Mouse (Mus musculus): Measurements from ENCODE around the gene Hmcn1. TPM values are rescaled to one million over a fixed set of nuclear protein-coding genes. Genes with fewer than 3 reads are reported as not detected.

Hmcn1 gene
- polyA plus RNA-seq, 1 experiment from 2014 or later, result 25.5 TPM

DNA sequence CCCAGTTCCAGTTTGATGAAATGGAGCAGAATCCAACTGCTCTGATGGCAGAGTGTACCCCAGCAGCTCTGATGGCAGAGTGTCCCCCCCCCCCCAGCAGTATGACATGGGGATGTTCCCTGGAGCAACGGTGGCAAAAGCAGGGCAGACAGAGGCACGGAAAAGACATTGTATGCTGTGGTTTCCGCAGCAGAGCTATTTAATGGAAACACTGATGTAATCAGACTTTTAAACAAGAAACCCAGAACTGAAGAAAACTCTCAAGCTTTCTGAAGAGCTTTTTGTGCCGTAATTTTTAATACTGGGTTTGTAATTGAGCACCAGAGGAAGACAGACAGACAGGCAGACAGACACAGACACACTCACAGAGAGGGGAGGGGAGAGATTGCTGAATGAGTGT lies 426.9 kb downstream of the Hmcn1 start:
- Histone ChIP-seq H3K4me3 (ENCODE audit: low read depth, low read length) (no peak overlapping the region), H3K9me3 (replicated peaks; ENCODE audit: control insufficient read depth, low read length) (no peaks in the 10 kb centered on the region), H3K4me1 (ENCODE audit: control insufficient read depth, insufficient read depth, low read length) (no peaks in the 10 kb centered on the region), H3K27ac (replicated peaks; ENCODE audit: low read depth, low read length) (no peak overlapping the region), H3K27me3 (ENCODE audit: control insufficient read depth, insufficient read depth, low read length) (no peaks in the 10 kb centered on the region), H3K36me3 (replicated peaks; ENCODE audit: control insufficient read depth, insufficient read depth, low read depth, low read length) (no peaks in the 10 kb centered on the region), H3K4me2 (ENCODE audit: low read depth, low read length) (no peak overlapping the region), H3K9ac (replicated peaks; ENCODE audit: low read length) (no peak overlapping the region)
- no peak for DNase-seq (ENCODE audit: low spot score)
- 81% methylated on average over 4 of the region's 4 CpGs for WGBS
- ATAC-seq (replicated peaks; ENCODE audit: insufficient number of reproducible peaks, low FRiP score, low TSS enrichment, low read depth), result no peak

- WGBS, result 78% methylated on average over 3 of the region's 3 CpGs
- Histone ChIP-seq H3K4me3 (ENCODE audit: low read depth, low read length) (no peak overlapping the region), H3K4me1 (ENCODE audit: control insufficient read depth, insufficient read depth, low read length) (no peaks in the 10 kb centered on the region), H3K27ac (replicated peaks; ENCODE audit: low read depth, low read length) (no peak overlapping the region), H3K36me3 (replicated peaks; ENCODE audit: control insufficient read depth, insufficient read depth, low read depth, low read length) (no peaks in the 10 kb centered on the region), H3K9ac (replicated peaks; ENCODE audit: low read length) (no peak overlapping the region), H3K4me2 (ENCODE audit: low read depth, low read length) (no peak overlapping the region), H3K9me3 (replicated peaks; ENCODE audit: control insufficient read depth, low read length) (no peaks in the 10 kb centered on the region), H3K27me3 (ENCODE audit: control insufficient read depth, insufficient read depth, low read length) (no peaks in the 10 kb centered on the region)
- DNase-seq (ENCODE audit: low spot score) (no peak), ATAC-seq (replicated peaks; ENCODE audit: insufficient number of reproducible peaks, low FRiP score, low TSS enrichment, low read depth) (no peak)
Measured at GRCm38 (mm10) chr1:150556621-150557020, 436.6 kb downstream of the Hmcn1 start.

GRCm38 (mm10) chr1:150551390-150551789 lies 441.8 kb downstream of the Hmcn1 start:
- ATAC-seq (replicated peaks; ENCODE audit: insufficient number of reproducible peaks, low FRiP score, low TSS enrichment, low read depth) (no peak), DNase-seq (ENCODE audit: low spot score) (no peak)
- no peak overlapping the region for H3K4me3 ChIP-seq (ENCODE audit: low read depth, low read length)
- H3K27me3 ChIP-seq (ENCODE audit: control insufficient read depth, insufficient read depth, low read length), result no peaks in the 10 kb centered on the region
- H3K9me3 ChIP-seq (replicated peaks; ENCODE audit: control insufficient read depth, low read length), result no peaks in the 10 kb centered on the region
- no peak overlapping the region for H3K27ac ChIP-seq (replicated peaks; ENCODE audit: low read depth, low read length)
- no peak overlapping the region for H3K4me2 ChIP-seq (ENCODE audit: low read depth, low read length)
- H3K4me1 ChIP-seq (ENCODE audit: control insufficient read depth, insufficient read depth, low read length), result no peaks in the 10 kb centered on the region
- WGBS, result 70% methylated on average over 1 of the region's 1 CpGs
- no peak overlapping the region for H3K9ac ChIP-seq (replicated peaks; ENCODE audit: low read length)
- H3K36me3 ChIP-seq (replicated peaks; ENCODE audit: control insufficient read depth, insufficient read depth, low read depth, low read length), result no peaks in the 10 kb centered on the region

DNA sequence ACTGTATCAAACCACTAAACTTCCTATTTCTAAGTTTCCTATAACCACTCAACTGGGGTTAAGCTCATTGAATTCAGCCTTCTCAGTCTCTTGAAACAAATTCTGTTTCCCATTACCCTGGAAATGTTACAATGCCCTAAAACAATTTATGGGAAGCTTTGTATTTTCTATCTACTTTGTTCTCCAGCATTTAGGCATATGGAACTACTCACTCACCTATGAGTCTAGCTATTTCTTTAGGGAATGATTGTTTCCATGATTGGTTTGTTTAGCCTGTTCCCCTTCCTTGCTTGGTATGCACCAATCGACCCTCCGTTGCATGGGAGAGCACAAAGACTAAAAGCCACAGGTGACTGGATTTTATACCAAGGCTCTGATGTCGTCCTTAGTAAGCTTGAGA lies 446.8 kb downstream of the Hmcn1 start:
- no peak overlapping the region for H3K4me2 ChIP-seq (ENCODE audit: low read depth, low read length)
- DNase-seq (ENCODE audit: low spot score) (peak; percentile 54), ATAC-seq (replicated peaks; ENCODE audit: insufficient number of reproducible peaks, low FRiP score, low TSS enrichment, low read depth) (no peak)
- H3K9me3 ChIP-seq (replicated peaks; ENCODE audit: control insufficient read depth, low read length), result no peaks in the 10 kb centered on the region
- H3K4me3 ChIP-seq (ENCODE audit: low read depth, low read length), result no peak overlapping the region
- H3K4me1 ChIP-seq (ENCODE audit: control insufficient read depth, insufficient read depth, low read length), result no peaks in the 10 kb centered on the region
- WGBS, result 65% methylated on average over 3 of the region's 3 CpGs
- H3K36me3 ChIP-seq (replicated peaks; ENCODE audit: control insufficient read depth, insufficient read depth, low read depth, low read length), result no peaks in the 10 kb centered on the region
- H3K9ac ChIP-seq (replicated peaks; ENCODE audit: low read length), result no peak overlapping the region
- no peaks in the 10 kb centered on the region for H3K27me3 ChIP-seq (ENCODE audit: control insufficient read depth, insufficient read depth, low read length)
- no peak overlapping the region for H3K27ac ChIP-seq (replicated peaks; ENCODE audit: low read depth, low read length)

DNA sequence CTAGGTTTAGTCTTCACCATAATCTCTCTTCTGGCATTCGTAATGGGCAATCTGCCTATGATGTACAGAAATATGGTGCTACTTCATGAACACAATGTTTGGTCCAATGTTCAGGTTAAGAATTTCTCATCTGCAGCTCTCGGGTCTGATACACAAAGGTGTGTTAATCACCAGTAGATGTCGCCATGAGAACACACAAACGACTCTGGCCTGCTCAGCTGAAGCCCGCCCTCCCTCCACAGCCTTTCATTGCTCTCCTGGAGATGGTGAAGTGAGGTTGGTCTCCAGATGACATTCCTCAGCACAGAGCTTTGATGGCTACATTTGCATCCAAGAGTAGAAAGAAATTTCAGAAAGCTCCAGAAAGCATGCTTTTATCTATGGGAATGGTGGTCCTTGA lies 453.0 kb downstream of the Hmcn1 start:
- Histone ChIP-seq H3K4me3 (ENCODE audit: low read depth, low read length) (no peak overlapping the region), H3K9ac (replicated peaks; ENCODE audit: low read length) (no peak overlapping the region), H3K27me3 (ENCODE audit: control insufficient read depth, insufficient read depth, low read length) (no peaks in the 10 kb centered on the region), H3K4me2 (ENCODE audit: low read depth, low read length) (no peak overlapping the region), H3K27ac (replicated peaks; ENCODE audit: low read depth, low read length) (no peak overlapping the region), H3K36me3 (replicated peaks; ENCODE audit: control insufficient read depth, insufficient read depth, low read depth, low read length) (no peaks in the 10 kb centered on the region), H3K4me1 (ENCODE audit: control insufficient read depth, insufficient read depth, low read length) (peaks cover 3% of the 10 kb centered on the region; the same call in 1 of the 2 replicates), H3K9me3 (replicated peaks; ENCODE audit: control insufficient read depth, low read length) (no peaks in the 10 kb centered on the region)
- ATAC-seq (replicated peaks; ENCODE audit: insufficient number of reproducible peaks, low FRiP score, low TSS enrichment, low read depth) (no peak; the same call in 1 of the 2 replicates), DNase-seq (ENCODE audit: low spot score) (peak; percentile 89)
- WGBS, result 11% methylated on average over 5 of the region's 5 CpGs

DNA sequence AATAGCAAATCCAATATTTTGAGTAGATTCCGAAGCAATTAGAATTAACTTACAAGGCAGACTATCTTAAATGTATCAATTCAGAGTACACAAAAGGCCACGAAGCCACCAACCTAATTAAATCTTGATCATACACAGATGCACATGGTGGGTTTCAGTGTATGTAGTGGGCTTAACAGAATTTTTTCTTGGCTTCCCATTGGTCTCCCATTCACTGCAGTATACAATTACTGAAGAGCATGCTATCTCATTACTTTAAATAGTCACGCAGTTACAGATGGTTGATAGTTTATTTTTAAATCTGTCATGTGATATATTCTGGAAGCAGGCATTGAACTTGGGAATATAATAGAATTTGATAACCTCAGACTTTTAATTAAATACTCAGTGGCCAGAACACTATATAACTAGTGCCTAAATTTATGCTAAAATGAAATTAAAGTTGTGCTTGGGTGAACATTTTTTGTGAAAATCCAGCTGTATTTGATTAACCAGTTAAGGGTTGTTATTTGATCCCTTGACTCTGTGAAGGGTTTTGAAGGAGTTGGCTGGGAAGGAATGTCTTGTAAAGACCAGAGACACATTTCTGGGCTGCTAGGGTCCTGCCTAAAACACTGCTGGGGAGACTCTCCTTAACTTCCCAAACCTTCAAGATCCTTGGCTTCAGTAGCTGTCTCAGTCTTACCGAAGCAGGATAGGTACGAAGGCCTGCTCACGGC lies 455.7 kb downstream of the Hmcn1 start:
- H3K4me2 ChIP-seq (ENCODE audit: low read depth, low read length), result no peak overlapping the region
- H3K4me1 ChIP-seq (ENCODE audit: control insufficient read depth, insufficient read depth, low read length), result peaks cover 3% of the 10 kb centered on the region; the same call in 1 of the 2 replicates
- H3K4me3 ChIP-seq (ENCODE audit: low read depth, low read length), result no peak overlapping the region
- 36% methylated on average over 6 of the region's 6 CpGs for WGBS
- no peak overlapping the region for H3K9ac ChIP-seq (replicated peaks; ENCODE audit: low read length)
- no peaks in the 10 kb centered on the region for H3K36me3 ChIP-seq (replicated peaks; ENCODE audit: control insufficient read depth, insufficient read depth, low read depth, low read length)
- ATAC-seq (replicated peaks; ENCODE audit: insufficient number of reproducible peaks, low FRiP score, low TSS enrichment, low read depth) (peak; percentile 85), DNase-seq (ENCODE audit: low spot score) (peak; percentile 85)
- H3K9me3 ChIP-seq (replicated peaks; ENCODE audit: control insufficient read depth, low read length), result no peaks in the 10 kb centered on the region
- peak overlapping the region; percentile 79 for H3K27ac ChIP-seq (replicated peaks; ENCODE audit: low read depth, low read length)
- no peaks in the 10 kb centered on the region for H3K27me3 ChIP-seq (ENCODE audit: control insufficient read depth, insufficient read depth, low read length)

GRCm38 (mm10) chr1:150535770-150536534 lies 457.3 kb downstream of the Hmcn1 start:
- peak; percentile 72 for DNase-seq (ENCODE audit: low spot score)
- H3K27me3 ChIP-seq (ENCODE audit: control insufficient read depth, insufficient read depth, low read length), result no peaks in the 10 kb centered on the region
- WGBS, result 11% methylated on average over 16 of the region's 16 CpGs
- H3K4me2 ChIP-seq (ENCODE audit: low read depth, low read length), result no peak overlapping the region
- peak overlapping the region; percentile 22; the same call in 1 of the 2 replicates for H3K9ac ChIP-seq (replicated peaks; ENCODE audit: low read length)
- ATAC-seq (replicated peaks; ENCODE audit: insufficient number of reproducible peaks, low FRiP score, low TSS enrichment, low read depth), result peak; percentile 50
- H3K27ac ChIP-seq (replicated peaks; ENCODE audit: low read depth, low read length), result peak overlapping the region; percentile 62
- no peaks in the 10 kb centered on the region for H3K9me3 ChIP-seq (replicated peaks; ENCODE audit: control insufficient read depth, low read length)
- peaks cover 3% of the 10 kb centered on the region; the same call in 1 of the 2 replicates for H3K4me1 ChIP-seq (ENCODE audit: control insufficient read depth, insufficient read depth, low read length)
- H3K4me3 ChIP-seq (ENCODE audit: low read depth, low read length), result no peak overlapping the region
- no peaks in the 10 kb centered on the region for H3K36me3 ChIP-seq (replicated peaks; ENCODE audit: control insufficient read depth, insufficient read depth, low read depth, low read length)

DNA sequence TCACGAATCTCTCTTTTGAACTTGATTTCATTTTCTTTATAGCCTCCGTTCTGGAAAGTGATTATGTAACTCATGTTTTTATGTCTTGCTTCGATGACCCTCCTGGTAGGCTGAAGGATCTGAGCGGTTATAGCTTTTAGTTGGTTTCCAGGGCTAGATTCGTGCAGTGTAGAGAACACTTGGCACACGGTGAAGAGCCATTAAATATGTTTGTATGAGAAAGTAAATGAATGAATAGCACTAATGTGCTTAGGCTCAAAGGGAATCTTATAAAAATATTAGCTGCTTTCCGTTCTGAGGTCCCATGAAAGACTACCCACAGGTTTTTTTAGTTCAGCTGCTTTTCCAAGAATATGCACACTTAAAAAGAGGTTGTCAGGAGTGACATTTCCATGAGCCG lies 458.6 kb downstream of the Hmcn1 start:
- H3K4me3 ChIP-seq (ENCODE audit: low read depth, low read length), result no peak overlapping the region
- H3K27me3 ChIP-seq (ENCODE audit: control insufficient read depth, insufficient read depth, low read length), result no peaks in the 10 kb centered on the region
- ATAC-seq (replicated peaks; ENCODE audit: insufficient number of reproducible peaks, low FRiP score, low TSS enrichment, low read depth) (no peak), DNase-seq (ENCODE audit: low spot score) (no peak)
- WGBS, result 84% methylated on average over 8 of the region's 8 CpGs
- no peak overlapping the region for H3K9ac ChIP-seq (replicated peaks; ENCODE audit: low read length)
- H3K4me1 ChIP-seq (ENCODE audit: control insufficient read depth, insufficient read depth, low read length), result peaks cover 3% of the 10 kb centered on the region; the same call in 1 of the 2 replicates
- no peaks in the 10 kb centered on the region for H3K9me3 ChIP-seq (replicated peaks; ENCODE audit: control insufficient read depth, low read length)
- H3K27ac ChIP-seq (replicated peaks; ENCODE audit: low read depth, low read length), result no peak overlapping the region
- no peaks in the 10 kb centered on the region for H3K36me3 ChIP-seq (replicated peaks; ENCODE audit: control insufficient read depth, insufficient read depth, low read depth, low read length)
- no peak overlapping the region for H3K4me2 ChIP-seq (ENCODE audit: low read depth, low read length)

Measured in embryonic facial prominence, embryonic 11.5 days (tissue).